Mouse (Mus musculus) left cerebral cortex, adult 2 months (tissue): Measurements from ENCODE around the gene Manbal. TPM values are rescaled to one million over a fixed set of nuclear protein-coding genes. Genes with fewer than 3 reads are reported as not detected.

Experiments used
- DNase-seq, 2 experiments: peaks; one replicate each; pipeline ENCODE4 v3.0.0; 2021 to 2022; ENCODE audit warnings: low spot score in 2 of 2, mixed read lengths in 1 of 2; ENCODE audit errors: extremely low spot score in 1 of 2
- H3K27ac ChIP-seq: fragments of 200-600 bp; 2 replicates; pipeline ENCODE4 v1.8.1; 2022
- H3K4me3 ChIP-seq: fragments of 200-600 bp; 2 replicates; pipeline ENCODE4 v1.8.1; 2022
- CTCF ChIP-seq: fragments of 200-600 bp; IDR thresholded peaks from 2 replicates; pipeline ENCODE4 v1.8.1; 2022; ENCODE audit warnings: antibody characterized with exemption, mild to moderate bottlenecking, moderate library complexity
- intact Hi-C: fragments of 180-260 bp; cut with DNase I; formaldehyde crosslinking; loops from one replicate; pipeline ENCODE4 v1.15.1; 2025
- long read RNA-seq, 2 experiments: library from polyadenylated mRNA; stranded (forward); transcript quantifications; one replicate each; pipeline ENCODE4 v2.0.0; 2021; ENCODE audit warnings: borderline mapping rate in 2 of 2
- total RNA-seq, 2 experiments: library from RNA; stranded (reverse); gene quantifications; 2 replicates each; pipeline ENCODE4 v1.2.3; 2021

Manbal gene
- total RNA-seq, result 10 to 100 TPM; 57.3 to 58.1 TPM
- long read RNA-seq, experiment 1, transcript Manbal-201 (3 exons, 1,107 nt), result major isoform, 44 of 68 reads
- long read RNA-seq, experiment 1, partial matches to known transcripts, result 17 of 68 reads
- long read RNA-seq, experiment 1, other reads (novel, unspliced or antisense), result 7 of 68 reads
- long read RNA-seq, experiment 2, transcript Manbal-201 (3 exons, 1,107 nt), result major isoform, 29 of 41 reads
- long read RNA-seq, experiment 2, partial matches to known transcripts, result 11 of 41 reads
- long read RNA-seq, experiment 2, other reads (novel, unspliced or antisense), result 1 of 41 reads

DNA sequence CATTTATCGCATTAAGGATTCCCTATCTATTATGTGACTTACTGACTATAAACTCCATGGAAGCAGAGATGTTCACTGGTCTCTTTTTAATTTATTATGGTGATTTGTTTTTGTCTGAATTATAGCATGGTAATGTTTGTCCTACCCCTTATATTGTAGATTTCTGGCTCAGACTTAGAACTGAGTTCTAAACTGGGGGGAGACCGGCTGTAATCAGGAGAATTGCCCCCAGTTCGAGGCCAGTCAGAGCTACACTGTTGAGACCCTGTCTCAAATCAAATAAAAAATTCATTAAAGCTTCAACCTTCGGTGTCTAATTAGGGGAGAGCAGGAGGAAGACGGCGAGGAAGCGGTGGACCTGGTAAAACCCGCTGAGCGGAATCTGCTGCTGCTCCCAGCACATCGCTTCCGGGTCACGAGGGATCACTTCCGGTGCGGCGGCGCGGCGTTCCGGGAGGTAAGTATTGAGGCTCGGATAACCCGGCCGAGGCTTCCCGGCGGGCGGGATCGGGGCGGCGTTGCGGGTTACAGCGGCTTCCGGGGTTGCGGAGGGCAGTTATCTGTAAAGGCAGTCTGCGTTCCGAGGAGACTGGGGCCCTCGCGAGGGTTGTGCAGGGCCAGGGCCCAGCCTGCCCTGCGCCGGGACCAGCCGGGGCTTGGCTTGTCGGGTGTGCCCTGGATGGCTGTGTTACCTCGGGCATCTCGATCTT lies at the start of gene Manbal:
Gene Manbal, plus strand, starts transcription at position 411 of the 710 bp plus-strand sequence.
- Histone ChIP-seq H3K4me3 (peak within 1 kb of the TSS; percentile 79), H3K27ac (peak within 1 kb of the TSS; percentile 93)
- intact Hi-C loops, result loop anchor here (1.0 kb wide), 1 partner anchor 90 kb away; no protein-coding TSS in a partner anchor
- no peak for TF ChIP-seq CTCF
- peak; percentile 92 to 98 for DNase-seq

DNA sequence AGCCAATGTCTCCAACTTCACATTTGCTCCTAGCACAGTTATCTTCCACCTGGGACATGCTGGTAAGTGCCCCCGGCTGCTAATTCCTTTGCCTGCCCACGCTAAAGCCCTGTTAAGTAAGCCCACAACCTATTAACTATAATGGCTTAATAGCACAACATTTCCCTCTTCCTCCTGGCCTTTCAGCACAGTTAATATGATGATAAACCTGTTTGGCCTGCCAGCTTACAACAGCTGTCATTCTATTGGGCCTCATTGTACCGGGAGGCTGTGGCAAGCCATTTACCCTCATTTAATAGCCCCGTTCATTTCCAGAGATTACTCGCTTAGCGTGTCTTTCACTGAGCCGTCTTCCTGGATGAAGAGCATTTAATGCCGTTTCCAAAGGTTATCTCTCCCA lies 47.3 kb upstream of the Manbal start:
- no peak overlapping the region for H3K27ac ChIP-seq

DNA sequence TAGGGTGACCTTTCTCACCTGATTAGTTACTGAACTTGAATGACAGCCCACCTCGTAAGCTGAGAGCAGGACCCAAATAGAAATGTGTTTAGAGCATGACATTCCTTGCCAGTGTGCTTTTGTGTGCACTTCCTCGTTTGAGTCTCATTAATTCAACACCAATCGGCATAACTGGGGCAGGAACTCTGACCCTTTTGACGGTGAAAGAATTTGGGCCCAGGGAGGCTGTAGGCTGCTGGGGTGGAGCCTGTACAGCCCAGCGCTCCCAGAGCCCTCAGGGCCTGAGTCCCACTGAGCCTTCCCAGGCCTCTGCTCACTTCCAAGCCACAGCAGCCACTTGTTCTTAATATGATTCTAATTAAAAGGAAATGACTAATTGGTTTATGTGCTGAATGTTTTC lies 46.5 kb upstream of the Manbal start:
- H3K27ac ChIP-seq, result no peak overlapping the region

More for the DNA sequence above, 47.3 kb upstream of the Manbal start:
- intact Hi-C loops, result no loop called here
- no peak overlapping the region for H3K4me3 ChIP-seq
- TF ChIP-seq CTCF, result no peak
- no peak for DNase-seq

DNA sequence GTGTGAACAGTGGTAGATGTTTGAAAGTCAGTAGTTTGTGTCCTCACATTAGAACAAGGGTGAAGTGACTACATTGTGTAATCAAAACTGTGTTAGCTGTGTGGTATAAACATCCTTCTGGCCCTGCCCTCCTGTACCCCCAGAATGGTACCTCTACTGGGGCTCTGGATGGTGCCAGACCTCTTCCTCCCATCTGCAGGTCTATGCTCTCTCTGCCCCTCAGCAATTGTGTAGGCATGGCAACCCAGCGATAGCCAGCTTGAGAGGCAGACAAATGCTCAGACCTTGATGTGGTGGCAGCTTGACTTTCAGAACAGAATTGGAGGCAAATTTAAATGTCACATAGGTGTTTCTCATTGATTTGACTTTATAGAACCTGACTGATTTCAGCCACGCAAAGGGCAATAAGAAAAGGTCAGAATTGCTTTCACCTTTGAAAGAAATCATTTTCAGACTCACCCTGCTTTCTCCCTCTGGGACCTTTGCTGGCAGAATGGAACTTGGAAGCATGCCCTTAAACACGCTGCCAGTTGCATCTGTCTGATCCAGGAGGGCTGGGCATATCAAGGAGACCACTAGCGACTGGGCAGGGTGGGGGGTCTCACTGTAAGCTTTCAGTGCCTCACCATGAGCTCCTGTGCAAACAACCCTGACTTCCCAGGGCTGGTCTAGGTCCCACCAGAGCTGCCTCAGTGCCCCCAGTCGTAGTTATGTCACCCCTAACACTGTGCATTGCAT lies 45.2 kb upstream of the Manbal start:
- H3K27ac ChIP-seq, result no peak overlapping the region
- DNase-seq, result no peak
- no peak for TF ChIP-seq CTCF
- intact Hi-C loops, result no loop called here
- no peak overlapping the region for H3K4me3 ChIP-seq

More for the DNA sequence above, 46.5 kb upstream of the Manbal start:
- no peak for DNase-seq
- no peak for TF ChIP-seq CTCF
- intact Hi-C loops, result no loop called here
- no peak overlapping the region for H3K4me3 ChIP-seq

DNA sequence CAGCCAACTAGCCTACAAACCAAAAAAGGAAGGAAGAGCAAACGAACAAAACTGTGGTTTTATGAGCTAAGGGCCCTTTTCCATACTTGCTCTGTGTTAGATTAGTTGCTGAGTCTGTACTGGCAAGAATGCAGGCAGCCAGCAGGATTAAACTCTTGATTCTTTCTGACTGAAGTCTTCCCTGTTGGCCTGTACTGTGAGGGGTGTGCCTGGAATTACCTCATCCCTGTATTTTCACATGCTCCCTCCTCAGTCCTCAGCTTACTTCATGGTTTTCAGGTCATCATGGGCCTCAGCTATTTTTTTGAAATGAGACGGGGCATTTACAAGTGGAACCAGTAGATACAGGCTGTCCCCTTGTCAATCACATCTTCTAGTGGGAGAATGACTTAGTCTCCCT lies 42.2 kb upstream of the Manbal start:
- DNase-seq, result no peak
- Histone ChIP-seq H3K27ac (no peak overlapping the region), H3K4me3 (no peak overlapping the region)
- intact Hi-C loops, result no loop called here
- TF ChIP-seq CTCF, result no peak

DNA sequence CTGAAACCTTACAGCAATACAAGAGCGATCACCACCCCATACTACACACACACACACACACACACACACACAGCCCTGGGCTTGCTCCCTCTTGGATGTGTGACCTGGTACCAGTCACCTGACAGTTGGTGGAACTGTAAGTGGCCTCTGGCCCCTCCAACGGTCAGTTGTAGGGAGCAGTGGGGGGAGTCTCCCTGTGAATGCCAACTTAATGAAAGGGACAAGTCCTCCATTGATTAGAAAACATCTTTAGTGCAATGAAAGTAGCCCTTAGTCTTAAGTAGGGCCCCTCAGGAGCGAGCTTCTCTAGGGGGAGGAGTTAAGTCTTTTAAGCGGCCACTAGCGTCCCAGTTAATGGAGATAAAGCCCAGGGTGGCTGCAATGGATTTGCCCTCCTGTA lies 39.3 kb upstream of the Manbal start:
- DNase-seq, result no peak
- Histone ChIP-seq H3K27ac (no peak overlapping the region), H3K4me3 (no peak overlapping the region)
- intact Hi-C loops, result no loop called here
- TF ChIP-seq CTCF, result no peak

DNA sequence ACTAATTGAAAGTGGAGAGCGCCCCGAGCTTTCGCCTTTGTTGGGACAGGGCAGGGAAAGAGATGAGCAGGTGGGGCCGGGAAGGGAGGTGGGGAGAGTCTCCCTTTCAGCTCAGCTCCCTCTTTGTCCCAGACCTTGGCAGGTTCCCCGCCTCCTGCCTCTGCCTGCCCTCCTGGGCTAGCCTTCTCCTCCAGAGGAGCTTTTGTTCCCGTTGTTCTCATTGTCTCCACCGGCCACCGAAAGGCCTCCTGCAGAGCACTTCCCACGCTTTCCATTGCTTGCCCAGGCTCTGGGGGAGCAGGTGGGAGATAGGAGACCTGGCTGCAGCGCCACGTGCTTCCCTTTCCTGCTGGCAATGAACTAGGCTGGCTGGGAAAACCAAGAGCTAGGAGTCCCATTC lies 38.8 kb upstream of the Manbal start:
- DNase-seq, result no peak
- H3K27ac ChIP-seq, result no peak overlapping the region
- intact Hi-C loops, result no loop called here

DNA sequence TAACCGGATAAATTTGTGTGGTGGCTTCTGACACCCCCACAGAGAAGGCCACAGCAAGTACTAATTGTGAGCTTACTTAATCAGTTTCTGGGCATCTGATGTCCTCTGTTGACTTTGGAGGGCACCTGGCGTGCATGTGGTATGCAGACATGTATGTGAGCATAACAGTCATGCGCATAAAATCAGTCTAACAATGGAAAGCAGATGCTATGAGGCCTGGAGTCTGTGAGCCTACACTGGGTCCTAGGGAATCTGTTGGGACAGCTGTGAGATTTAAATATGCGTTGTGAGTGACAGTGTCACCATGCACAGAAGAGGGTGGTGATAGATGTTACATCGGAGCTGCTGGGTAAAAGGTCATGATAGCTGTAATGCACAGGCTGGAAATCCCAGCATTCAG lies 35.3 kb upstream of the Manbal start:
- Histone ChIP-seq H3K4me3 (no peak overlapping the region), H3K27ac (no peak overlapping the region)
- no peak for TF ChIP-seq CTCF
- DNase-seq, result no peak
- intact Hi-C loops, result no loop called here

More for the DNA sequence above, 38.8 kb upstream of the Manbal start:
- TF ChIP-seq CTCF, result no peak
- H3K4me3 ChIP-seq, result no peak overlapping the region

DNA sequence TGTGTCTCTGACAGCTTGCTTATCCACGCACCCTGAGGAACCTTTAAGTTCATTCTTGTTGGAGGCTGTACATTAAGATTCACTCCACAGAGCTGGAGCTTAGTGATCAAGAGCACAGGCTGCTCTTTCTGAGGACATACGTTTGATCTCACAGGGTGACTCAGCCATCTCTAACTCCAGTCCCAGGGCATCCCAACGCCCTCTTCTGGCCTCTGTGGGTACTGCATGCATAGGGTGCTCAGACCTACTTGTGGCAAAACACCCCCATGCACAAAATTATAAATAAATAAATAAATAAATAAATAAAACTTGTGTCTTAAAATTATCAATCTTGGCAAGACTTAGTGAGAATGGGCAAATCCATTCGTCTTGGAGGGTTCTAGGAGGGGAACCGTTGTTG lies 28.7 kb upstream of the Manbal start:
- Histone ChIP-seq H3K4me3 (no peak overlapping the region), H3K27ac (no peak overlapping the region)
- intact Hi-C loops, result loop anchor here (2.0 kb wide), 1 partner anchor 46 kb away; no protein-coding TSS in a partner anchor
- DNase-seq, result peak; percentile 64 to 72
- peak; percentile 74 for TF ChIP-seq CTCF

DNA sequence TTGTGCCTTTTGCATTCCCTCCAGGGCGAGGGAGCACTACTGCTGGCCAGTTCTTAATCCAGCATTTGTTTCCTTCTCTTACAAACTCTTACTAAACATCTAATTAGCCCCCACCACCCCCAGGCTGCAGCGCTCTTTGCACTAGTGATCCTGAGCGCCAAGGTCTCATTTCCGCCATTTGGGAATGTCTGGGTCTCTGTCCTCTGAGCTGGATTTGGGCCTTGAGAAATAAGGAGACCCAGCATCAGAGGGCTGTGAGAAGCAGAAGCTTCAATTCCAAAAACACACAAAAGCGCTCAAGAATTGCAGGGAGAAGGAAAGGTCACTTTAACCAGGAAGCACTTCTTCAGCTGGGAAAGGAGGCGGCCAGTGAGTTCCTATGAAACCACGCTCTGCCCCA lies 27.9 kb upstream of the Manbal start:
- TF ChIP-seq CTCF, result no peak
- no peak overlapping the region for H3K4me3 ChIP-seq
- DNase-seq, result no peak
- peak overlapping the region; percentile 73; the same call in 1 of the 2 replicates for H3K27ac ChIP-seq
- intact Hi-C loops, result loop anchor here (2.0 kb wide), 1 partner anchor 47 kb away; no protein-coding TSS in a partner anchor

DNA sequence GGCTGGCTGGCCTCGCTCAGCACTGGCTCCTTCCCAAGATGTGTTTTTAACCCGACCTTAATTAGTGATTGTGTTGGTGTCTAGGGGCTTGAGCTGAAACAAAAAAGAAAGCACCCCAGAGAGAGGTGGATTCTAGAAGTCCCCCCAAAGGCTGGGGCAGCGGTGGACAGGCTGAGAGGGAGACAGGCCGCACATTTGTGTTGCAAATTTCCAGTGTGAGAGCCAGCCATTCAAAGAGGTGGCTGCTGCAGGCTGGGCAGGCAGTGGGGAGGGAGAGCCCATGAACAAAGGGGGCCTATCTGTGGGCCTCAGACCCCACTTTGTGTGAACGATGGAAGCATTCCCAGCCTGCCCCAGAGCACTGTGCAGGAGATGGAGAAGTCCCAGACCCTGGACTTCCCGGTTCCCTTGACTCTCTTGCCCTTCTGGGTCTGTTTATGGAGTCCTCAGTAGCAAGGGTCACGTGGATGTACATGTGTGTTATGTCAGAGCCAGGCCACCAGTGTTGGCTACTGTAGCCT lies 27.1 kb upstream of the Manbal start:
- intact Hi-C loops, result loop anchor here (2.0 kb wide), 1 partner anchor 231 kb away; the partner anchor contains the start of gene Blcap
- no peak for TF ChIP-seq CTCF
- DNase-seq, result peak; percentile 33 to 59

More for the DNA sequence above, 27.1 kb upstream of the Manbal start:
- no peak overlapping the region for H3K4me3 ChIP-seq
- H3K27ac ChIP-seq, result peak overlapping the region; percentile 73
